Mouse (Mus musculus) left cerebral cortex, postnatal 10 days (tissue): ENCODE data around the gene Sh3tc1. TPM values are rescaled to one million over a fixed set of nuclear protein-coding genes. Genes with fewer than 3 reads are reported as not detected.

ENCODE experiments used
- DNase-seq, 2 experiments: peaks; one replicate each; pipeline ENCODE4 v3.0.0; 2021 to 2022; ENCODE audit warnings: low spot score in 2 of 2, mixed read lengths in 1 of 2; ENCODE audit errors: extremely low spot score in 1 of 2
- intact Hi-C: fragments of 180-260 bp; cut with DNase I; formaldehyde crosslinking; loops from one replicate; pipeline ENCODE4 v1.15.1; 2025
- total RNA-seq, 2 experiments: library from RNA; stranded (reverse); gene quantifications; 2 replicates each; pipeline ENCODE4 v1.2.3; 2021

The Sh3tc1 gene
- total RNA-seq, 2 experiments from 2014 or later = 2.8 to 4.1 TPM

DNA sequence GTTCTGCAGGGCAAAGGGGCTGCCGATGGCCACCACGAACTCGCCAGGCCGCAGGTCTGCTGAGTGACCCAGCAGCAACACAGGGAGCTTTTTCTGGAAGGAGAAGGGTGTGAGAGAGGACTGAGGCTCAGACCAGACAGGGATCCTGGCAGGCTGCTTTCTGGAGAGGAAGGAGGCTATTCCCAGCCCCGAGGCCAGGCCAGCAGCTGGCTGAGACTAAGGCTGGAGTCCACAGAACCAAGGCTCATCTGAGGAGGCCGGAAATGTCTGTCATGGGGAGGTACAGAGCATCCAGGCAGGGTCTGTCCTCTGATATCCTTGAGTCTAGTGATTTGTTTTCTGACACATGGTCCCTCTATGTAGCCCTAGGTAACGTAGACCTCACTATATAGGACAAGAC lies 73.6 kb downstream of the Sh3tc1 start:
- peak in 1 of 2 experiments; percentile 21 for DNase-seq
- intact Hi-C loops = no loop called here

DNA sequence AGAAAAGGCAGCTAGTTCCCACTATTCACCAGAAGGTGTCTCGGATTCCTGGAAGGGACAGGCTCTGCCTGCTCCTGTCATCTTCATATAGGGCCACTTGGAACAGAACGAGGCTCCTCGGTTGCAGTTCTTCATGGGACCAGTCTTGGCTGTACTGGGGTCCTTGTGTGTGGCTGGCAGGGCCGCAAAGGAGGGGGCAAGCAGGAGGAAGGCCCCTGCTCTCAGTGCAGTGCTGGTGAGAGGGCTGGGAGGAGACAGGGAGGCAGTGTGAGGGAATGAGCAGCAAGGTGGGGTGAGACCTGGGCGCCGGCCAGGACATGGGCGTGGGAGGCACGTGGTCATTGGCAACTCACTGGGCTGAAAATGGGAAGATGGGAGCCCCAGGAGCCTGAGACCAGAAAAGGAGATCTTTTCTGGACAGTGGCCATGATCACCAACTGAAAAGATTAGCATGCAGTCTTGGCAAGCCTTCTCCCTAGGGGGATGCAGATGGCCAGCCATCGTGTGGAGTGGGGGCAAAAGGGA lies 77.7 kb downstream of the Sh3tc1 start:
- intact Hi-C loops = no loop called here

DNA sequence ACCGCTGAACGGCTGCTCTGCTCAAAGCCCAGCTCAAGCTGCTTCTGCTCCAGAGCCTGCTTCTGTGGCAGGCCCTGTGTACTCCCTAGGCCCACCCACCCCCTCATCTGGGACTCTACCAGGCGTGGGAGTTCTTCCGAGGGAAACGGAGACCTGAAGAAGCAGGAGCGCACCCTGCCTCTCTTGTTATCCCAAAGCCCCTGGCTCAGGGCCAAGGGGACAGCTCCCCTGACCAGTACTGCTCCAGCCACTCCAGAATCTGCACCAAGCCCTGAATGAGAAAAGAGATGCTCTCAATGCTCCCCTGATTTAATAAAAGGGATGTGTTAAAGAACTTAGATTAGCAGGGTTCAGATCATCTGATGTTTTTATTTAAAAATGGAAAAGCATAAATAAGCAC lies 78.6 kb downstream of the Sh3tc1 start:
- intact Hi-C loops = no loop called here
- peak in 1 of 2 experiments; percentile 40 for DNase-seq

More for the DNA sequence above, 77.7 kb downstream of the Sh3tc1 start:
- DNase-seq = peak in 1 of 2 experiments; percentile 48

DNA sequence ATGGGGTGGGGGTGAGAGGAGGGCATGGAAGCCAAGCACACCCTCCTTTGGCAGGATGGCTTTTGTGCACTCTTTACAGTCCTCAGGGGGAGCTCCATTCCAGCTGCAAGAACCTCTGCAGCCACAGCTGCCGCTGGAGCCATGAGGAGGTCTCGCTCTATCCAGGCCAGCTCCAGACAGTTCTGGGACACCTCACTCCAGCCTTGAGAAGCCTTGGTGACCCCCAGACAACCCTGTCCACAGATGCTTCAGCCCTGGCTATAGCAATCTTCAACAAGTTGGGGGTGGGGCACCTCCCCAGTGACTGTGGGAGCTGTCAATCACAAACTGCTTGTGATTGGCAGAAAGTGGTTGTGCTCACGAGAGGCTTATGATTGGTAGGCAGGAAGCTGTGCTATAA lies 80.3 kb downstream of the Sh3tc1 start:
- intact Hi-C loops = no loop called here
- DNase-seq = no peak

DNA sequence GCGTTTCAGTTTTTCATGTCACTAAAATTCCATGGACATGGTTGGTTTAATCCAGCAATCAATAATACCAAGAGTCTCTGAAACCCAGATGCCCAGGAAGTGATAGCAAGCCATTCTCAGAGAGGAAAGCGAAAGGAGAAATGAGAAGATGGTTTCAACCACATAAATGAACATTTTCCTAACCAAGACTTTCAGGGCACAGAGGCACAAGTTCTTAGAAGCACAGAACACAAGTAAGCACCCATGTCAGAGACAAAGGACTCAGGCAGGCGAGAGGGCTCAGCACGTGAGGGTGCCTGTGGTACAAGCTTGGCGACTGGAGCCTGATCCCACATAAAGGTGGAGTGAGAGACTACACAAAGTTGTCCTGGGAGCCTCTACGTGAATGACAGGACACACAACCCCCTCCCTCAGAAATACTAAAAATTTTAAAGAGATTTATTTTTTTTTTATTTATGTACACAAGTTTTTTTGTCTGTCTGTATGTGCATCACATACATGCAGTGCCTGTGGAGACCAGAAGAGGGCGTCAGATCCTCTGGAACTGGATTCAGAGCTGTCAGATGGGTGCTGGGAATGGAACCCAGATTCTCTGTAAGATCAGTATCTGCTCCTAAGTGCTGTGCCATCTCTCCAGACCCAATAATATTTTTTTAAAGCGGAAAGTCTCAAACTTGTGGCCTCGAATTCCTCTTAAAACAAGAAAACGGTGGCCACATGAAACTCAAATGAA lies 83.9 kb downstream of the Sh3tc1 start:
- intact Hi-C loops = no loop called here
- no peak for DNase-seq

DNA sequence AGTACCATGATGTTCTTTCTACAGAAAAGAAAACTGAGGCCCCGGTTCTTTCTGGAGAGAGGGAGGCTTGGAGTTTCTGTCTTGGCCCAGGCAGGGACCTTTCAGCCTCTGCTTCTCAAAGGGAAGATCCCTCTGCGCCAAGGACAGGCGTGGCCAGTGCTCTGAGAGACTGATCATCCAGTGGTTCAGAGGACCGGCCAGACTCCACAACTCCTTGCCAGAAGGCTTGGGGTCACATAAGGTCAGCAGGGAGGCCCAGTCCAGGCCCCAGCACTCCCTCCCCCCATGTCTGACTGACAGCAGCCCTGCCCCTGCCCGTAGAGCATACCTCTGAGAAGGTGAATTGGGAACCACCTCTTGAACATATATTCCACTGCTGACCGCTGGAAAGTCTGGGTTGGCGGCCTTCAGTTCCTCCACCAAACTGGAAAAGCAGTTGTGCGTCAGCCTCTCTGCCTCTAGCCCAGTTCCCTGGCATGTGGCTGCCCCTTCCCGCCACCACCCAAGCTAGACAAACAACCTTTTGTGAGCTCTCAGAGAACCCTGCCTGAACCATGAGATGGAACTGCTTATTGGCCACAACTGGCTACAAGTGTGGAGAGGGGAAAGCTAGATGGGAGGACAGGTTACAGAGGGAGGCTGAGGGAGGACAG lies 85.9 kb downstream of the Sh3tc1 start:
- intact Hi-C loops = no loop called here
- DNase-seq = no peak

DNA sequence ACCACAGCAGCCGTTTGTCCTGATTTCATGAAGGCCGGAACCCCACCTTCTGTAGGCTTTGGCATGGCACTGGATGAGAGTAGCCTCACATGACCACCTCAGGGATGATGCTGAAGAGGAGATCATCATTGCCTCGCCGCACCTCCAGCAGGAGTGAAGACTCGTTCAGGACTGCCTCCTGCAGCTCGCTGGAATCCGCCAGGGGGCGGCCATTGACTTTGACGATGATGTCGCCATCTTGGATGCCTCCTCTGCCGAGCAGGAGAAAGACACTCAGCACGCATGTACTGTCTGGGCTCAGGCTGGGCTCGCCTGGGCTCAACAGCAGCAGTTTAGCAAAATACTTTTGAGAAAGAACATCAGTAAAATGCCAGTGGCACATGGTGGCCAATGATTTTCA lies 86.9 kb downstream of the Sh3tc1 start:
- DNase-seq = no peak
- intact Hi-C loops = no loop called here

DNA sequence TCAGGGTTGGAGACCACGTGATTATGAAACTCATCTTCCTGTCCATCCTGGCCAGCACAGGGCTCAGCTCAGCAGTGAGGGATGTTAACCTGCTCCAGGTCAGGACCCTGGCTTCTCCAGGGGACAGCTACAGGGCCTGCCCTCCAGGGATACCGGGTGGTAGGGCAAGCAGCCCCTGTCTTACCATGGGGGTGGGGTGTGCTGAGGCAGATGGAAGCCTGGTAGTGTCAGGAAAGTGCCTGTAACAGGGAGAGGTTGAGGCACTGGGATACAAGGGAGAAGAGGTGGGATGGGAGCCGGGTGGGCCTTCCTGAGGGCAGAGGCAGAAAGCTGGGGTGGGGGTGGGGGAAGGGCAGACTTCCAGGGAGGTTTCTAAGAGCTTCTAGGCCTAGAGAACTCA lies 87.5 kb downstream of the Sh3tc1 start:
- DNase-seq = no peak
- intact Hi-C loops = no loop called here

DNA sequence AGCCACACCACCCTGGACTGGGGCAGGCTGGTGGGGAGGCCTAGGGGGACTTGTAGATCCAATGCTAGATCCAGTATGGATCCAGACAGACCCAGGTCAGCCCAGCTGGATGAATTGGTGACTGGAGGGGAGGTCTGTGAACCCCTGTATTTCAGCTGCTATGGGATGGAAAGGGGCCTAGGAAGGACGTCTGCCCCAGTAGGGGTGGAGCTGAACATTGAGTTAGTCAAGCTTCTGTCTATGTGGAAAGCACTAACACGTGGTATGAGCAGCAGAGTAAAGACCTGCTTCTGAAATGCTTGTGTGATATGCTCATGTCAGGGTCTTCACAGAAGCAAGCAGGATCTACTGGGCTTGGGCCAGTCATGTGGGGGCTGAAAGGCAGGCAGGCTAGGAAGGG lies 91.6 kb downstream of the Sh3tc1 start:
- intact Hi-C loops = no loop called here
- DNase-seq = no peak

DNA sequence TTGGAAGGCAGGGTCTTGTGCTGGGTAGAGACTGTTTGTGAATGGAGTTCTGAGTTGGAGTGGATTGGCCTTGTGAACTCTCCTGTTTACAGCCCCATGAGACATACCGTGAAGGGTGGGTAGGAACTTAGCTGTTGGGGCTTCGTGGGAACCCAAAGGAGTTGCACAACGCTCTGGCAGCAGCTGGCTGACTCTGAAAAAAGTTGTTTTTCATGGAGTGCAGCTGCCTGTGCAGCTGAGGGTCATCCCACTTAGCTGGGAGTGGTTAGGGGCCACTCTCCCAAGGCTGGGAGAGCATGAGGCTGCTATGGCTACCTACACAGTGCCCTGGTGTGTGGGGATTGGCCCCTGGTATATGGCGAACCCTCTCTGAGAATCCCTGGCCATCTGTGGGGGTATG lies 92.2 kb downstream of the Sh3tc1 start:
- intact Hi-C loops = no loop called here
- no peak for DNase-seq

Other genes starting within 250 kb of the Sh3tc1 start
- 1 to 10 TPM; 2.1 to 2.9 TPM for gene Cpz, start 214.3 kb downstream of the Sh3tc1 start, total RNA-seq
- gene Trmt44, start 164.9 kb downstream of the Sh3tc1 start, total RNA-seq = 1 to 10 TPM; 7.4 to 9.3 TPM
- gene Acox3, start 156.9 kb downstream of the Sh3tc1 start, total RNA-seq = 10 to 100 TPM; 25.1 to 26.4 TPM
- 10 to 100 TPM; 14.0 to 14.9 TPM for gene Htra3, start 60.2 kb downstream of the Sh3tc1 start, total RNA-seq
- gene Ablim2, start 17.9 kb upstream of the Sh3tc1 start, total RNA-seq = 10 to 100 TPM; 73.1 to 80.7 TPM
- gene Afap1, start 153.3 kb upstream of the Sh3tc1 start, total RNA-seq = 100 to 1,000 TPM; 110 to 127 TPM